Mouse (Mus musculus) forebrain, postnatal 0 days (tissue): ENCODE measurements around the gene 4930524J08Rik. TPM values are rescaled to one million over a fixed set of nuclear protein-coding genes. Genes with fewer than 3 reads are reported as not detected.

Experiments used
- ATAC-seq: fragments of 200-750 bp; cut with Nextera tagmentation; 2 replicates; pipeline ENCODE4 v1.8.0; 2017; ENCODE audit warnings: mild to moderate bottlenecking, moderate library complexity
- DNase-seq: peaks from one replicate; pipeline ENCODE4 v3.0.0-alpha.2; 2015
- H3K27ac ChIP-seq: fragments of 300-500 bp; sonication (generic); 2 replicates; pipeline ENCODE4 v1.5.1; 2014; ENCODE audit warnings: low read depth, mild to moderate bottlenecking, antibody characterized with exemption, low read length, moderate library complexity, mixed read lengths
- H3K27me3 ChIP-seq: fragments of 300-500 bp; sonication (generic); 2 replicates; pipeline ENCODE4 v1.6.1; 2014; ENCODE audit warnings: mild to moderate bottlenecking, low read length, mixed read lengths; ENCODE audit not compliant: insufficient read depth
- H3K36me3 ChIP-seq: fragments of 300-500 bp; sonication (generic); 2 replicates; pipeline ENCODE4 v1.6.1; 2014; ENCODE audit warnings: mild to moderate bottlenecking, moderate library complexity; ENCODE audit not compliant: insufficient read depth
- H3K4me1 ChIP-seq: fragments of 300-500 bp; sonication (generic); 2 replicates; pipeline ENCODE4 v1.6.1; 2014; ENCODE audit warnings: antibody characterized with exemption; ENCODE audit not compliant: insufficient read depth
- H3K4me2 ChIP-seq: fragments of 300-500 bp; sonication (generic); 2 replicates; pipeline ENCODE4 v1.6.1; 2014; ENCODE audit warnings: low read depth, mild to moderate bottlenecking, moderate library complexity
- H3K4me3 ChIP-seq: fragments of 300-500 bp; sonication (generic); 2 replicates; pipeline ENCODE4 v1.5.1; 2014; ENCODE audit warnings: low read depth, low read length, mixed read lengths
- H3K9ac ChIP-seq: fragments of 300-500 bp; sonication (generic); 2 replicates; pipeline ENCODE4 v1.6.1; 2014; ENCODE audit warnings: mild to moderate bottlenecking
- H3K9me3 ChIP-seq: fragments of 300-500 bp; sonication (generic); 2 replicates; pipeline ENCODE4 v1.6.1; 2016; ENCODE audit warnings: low read length
- CTCF ChIP-seq: sonication (generic); IDR thresholded peaks from 2 replicates; pipeline ENCODE4 v1.5.1; 2016; ENCODE audit warnings: antibody characterized with exemption, control low read depth, low read depth
- WGBS: fragments of 180-500 bp; shearing (Covaris S2); extraction: QIAGEN DNeasy Blood & Tissue Kit; methylation state at CpG from one replicate; pipeline ENCODE4 v1.1.7; 2014; 5-methylcytosine and 5-hydroxymethylcytosine counted together
- polyA plus RNA-seq: library from polyadenylated mRNA; unstranded; fragments of >200 nt; fragmentation: Nextera tagmentation; extraction: Ambion mirVana; gene quantifications from 2 replicates; pipeline ENCODE4 v1.2.1, GENCODE M21; 2015
- total RNA-seq: library from RNA; depleted of rRNA; stranded (reverse); fragments of >200 nt; gene quantifications from 2 replicates; pipeline ENCODE4 v1.2.3, GENCODE M21; 2014; rRNA removed

4930524J08Rik gene
- total and polyA plus RNA-seq, 2 experiments from 2014 or later, result 3.3 to 5.0 TPM

- DNase-seq (no peak), ATAC-seq (no peak)
- no peaks in the 10 kb centered on the region for H3K4me1 ChIP-seq
- no peak overlapping the region for H3K9ac ChIP-seq
- no peaks in the 10 kb centered on the region for H3K36me3 ChIP-seq
- no peaks in the 10 kb centered on the region for H3K9me3 ChIP-seq
- H3K4me2 ChIP-seq, result no peak overlapping the region
- H3K27ac ChIP-seq, result no peak overlapping the region
- no peaks in the 10 kb centered on the region for H3K27me3 ChIP-seq
- no peak for TF ChIP-seq CTCF
- no peak overlapping the region for H3K4me3 ChIP-seq
- 64% methylated on average over 5 of the region's 5 CpGs for WGBS
Observed at GRCm38 (mm10) chr5:100024403-100024802, 45.5 kb downstream of the 4930524J08Rik start.

- no peak for DNase-seq
- no peak for TF ChIP-seq CTCF
Observed at GRCm38 (mm10) chr5:100024868-100025267, 46.0 kb downstream of the 4930524J08Rik start.

More at GRCm38 (mm10) chr5:100024868-100025267, 46.0 kb downstream of the 4930524J08Rik start:
- H3K9ac ChIP-seq, result no peak overlapping the region
- H3K27me3 ChIP-seq, result no peaks in the 10 kb centered on the region
- no peak overlapping the region for H3K4me2 ChIP-seq
- H3K27ac ChIP-seq, result no peak overlapping the region
- no peaks in the 10 kb centered on the region for H3K9me3 ChIP-seq
- no peaks in the 10 kb centered on the region for H3K36me3 ChIP-seq
- H3K4me3 ChIP-seq, result no peak overlapping the region
- no peaks in the 10 kb centered on the region for H3K4me1 ChIP-seq
- 92% methylated on average over 1 of the region's 1 CpGs for WGBS
- no peak for ATAC-seq

Other genes with a start within 250 kb of the 4930524J08Rik start
- 43.6 and 49.6 TPM in 2 replicates for gene Rasgef1b, start 250.0 kb upstream of the 4930524J08Rik start, total RNA-seq
- 32.3 and 51.0 TPM in 2 replicates for gene Rasgef1b, start 250.0 kb upstream of the 4930524J08Rik start, polyA plus RNA-seq
- gene Vamp9, start 72.8 kb upstream of the 4930524J08Rik start, total RNA-seq, result 0.52 and 1.5 TPM in 2 replicates
- 0.73 and 1.2 TPM in 2 replicates for gene Vamp9, start 72.8 kb upstream of the 4930524J08Rik start, polyA plus RNA-seq
- gene Hnrnpd, start 123 bp upstream of the 4930524J08Rik start, total RNA-seq, result 35.9 and 45.7 TPM in 2 replicates
- 93.0 and 120 TPM in 2 replicates for gene Hnrnpd, start 123 bp upstream of the 4930524J08Rik start, polyA plus RNA-seq
- gene Hnrnpdl, start 60.6 kb downstream of the 4930524J08Rik start, total RNA-seq, result 176 and 207 TPM in 2 replicates
- gene Hnrnpdl, start 60.6 kb downstream of the 4930524J08Rik start, polyA plus RNA-seq, result 236 and 246 TPM in 2 replicates
- 66.5 and 67.6 TPM in 2 replicates for gene Enoph1, start 60.9 kb downstream of the 4930524J08Rik start, total RNA-seq
- 49.7 and 58.6 TPM in 2 replicates for gene Enoph1, start 60.9 kb downstream of the 4930524J08Rik start, polyA plus RNA-seq
- gene Tmem150c, start 180.7 kb downstream of the 4930524J08Rik start, total RNA-seq, result 76.1 and 86.1 TPM in 2 replicates
- gene Tmem150c, start 180.7 kb downstream of the 4930524J08Rik start, polyA plus RNA-seq, result 44.0 and 60.6 TPM in 2 replicates